ENCODE assay signal across 9 mouse cellular contexts in genomic region chr1:171271622-171272021, GRCm38 (mm10). TPM values are rescaled to one million over a fixed set of nuclear protein-coding genes. Genes with fewer than 3 reads are reported as not detected.
A peak's percentile ranks its signal among the peaks of the same experiment; 100 is the strongest.
DNase-seq lines count a peak whose midpoint lies in the region; ATAC-seq and TF ChIP-seq lines count a peak whose summit lies in the region.
"Had no signal": no experiment of that assay in that cellular context is flagged by ENCODE, and none has a peak within 500 bp of the region (broad histone marks: within the 10 kb centered on the region; RNA-seq: fewer than 3 reads in every experiment).

No protein-coding gene starts in this region.

- H3K4me3 ChIP-seq in forebrain, embryonic 10.5 days: peak overlapping the region; percentile 86; the same call in 1 of the 2 replicates
- no peak overlapping the region for H3K4me3 ChIP-seq in forebrain, embryonic 15.5 days
- peak overlapping the region; percentile 90 for H3K4me3 ChIP-seq in liver, embryonic 11.5 days (ENCODE audit: low read depth, low read length)
- no peak overlapping the region for H3K4me3 ChIP-seq in intestine, embryonic 15.5 days (replicated peaks)
- H3K4me3 ChIP-seq in small intestine, adult 2 months (ENCODE audit: low read depth, low read length): peak overlapping the region; percentile 14

- H3K27me3 ChIP-seq in forebrain, embryonic 10.5 days (ENCODE audit: poor library complexity, severe bottlenecking): no peaks in the 10 kb centered on the region
- no peaks in the 10 kb centered on the region for H3K27me3 ChIP-seq in forebrain, embryonic 15.5 days
- no peaks in the 10 kb centered on the region for H3K27me3 ChIP-seq in liver, embryonic 11.5 days (replicated peaks; ENCODE audit: control insufficient read depth, insufficient read depth, low read length)
- H3K27me3 ChIP-seq in intestine, embryonic 15.5 days (replicated peaks): no peaks in the 10 kb centered on the region
- no peaks in the 10 kb centered on the region for H3K27me3 ChIP-seq in small intestine, adult 2 months (ENCODE audit: control insufficient read depth, insufficient read depth, low read length)

- TF ChIP-seq POLR2A in small intestine, adult 2 months (IDR thresholded peaks at IDR 0.05; ENCODE audit: low read depth, low read length): no peak

- 75% methylated on average over 10 of the region's 10 CpGs for WGBS in forebrain, embryonic 10.5 days
- WGBS in forebrain, embryonic 15.5 days: 69% methylated on average over 10 of the region's 10 CpGs
- 55% methylated on average over 10 of the region's 10 CpGs for WGBS in liver, embryonic 11.5 days
- 62% methylated on average over 10 of the region's 10 CpGs for WGBS in intestine, embryonic 15.5 days
- 62% methylated on average over 10 of the region's 10 CpGs for WGBS in small intestine, adult 2 months

- peaks cover 51% of the 10 kb centered on the region for H3K36me3 ChIP-seq in forebrain, embryonic 10.5 days (replicated peaks)
- peaks cover 43% of the 10 kb centered on the region for H3K36me3 ChIP-seq in forebrain, embryonic 15.5 days
- H3K36me3 ChIP-seq in liver, embryonic 11.5 days (ENCODE audit: control insufficient read depth, insufficient read depth, low read length): peaks cover 24% of the 10 kb centered on the region
- peaks cover 27% of the 10 kb centered on the region for H3K36me3 ChIP-seq in intestine, embryonic 15.5 days
- peaks cover 40% of the 10 kb centered on the region for H3K36me3 ChIP-seq in small intestine, adult 2 months (ENCODE audit: control insufficient read depth, insufficient read depth, low read length)

- H3K9ac ChIP-seq in forebrain, embryonic 15.5 days (replicated peaks): no peak overlapping the region
- peak overlapping the region; percentile 89; the same call in 1 of the 2 replicates for H3K9ac ChIP-seq in liver, embryonic 11.5 days (ENCODE audit: low read depth, low read length)
- H3K9ac ChIP-seq in intestine, embryonic 15.5 days: no peak overlapping the region

- H3K4me1 ChIP-seq in forebrain, embryonic 10.5 days: peaks cover 23% of the 10 kb centered on the region
- H3K4me1 ChIP-seq in forebrain, embryonic 15.5 days: peaks cover 28% of the 10 kb centered on the region
- H3K4me1 ChIP-seq in liver, embryonic 11.5 days (replicated peaks; ENCODE audit: control insufficient read depth, insufficient read depth, low read length): peaks cover 15% of the 10 kb centered on the region
- H3K4me1 ChIP-seq in intestine, embryonic 15.5 days (replicated peaks): peaks cover 4% of the 10 kb centered on the region
- peaks cover 6% of the 10 kb centered on the region for H3K4me1 ChIP-seq in small intestine, adult 2 months (ENCODE audit: control insufficient read depth, insufficient read depth, insufficient read length, low read length)

- H3K9me3 ChIP-seq in forebrain, embryonic 10.5 days: no peaks in the 10 kb centered on the region
- H3K9me3 ChIP-seq in forebrain, embryonic 15.5 days: no peaks in the 10 kb centered on the region
- H3K9me3 ChIP-seq in liver, embryonic 11.5 days (ENCODE audit: control insufficient read depth, low read length): no peaks in the 10 kb centered on the region
- no peaks in the 10 kb centered on the region for H3K9me3 ChIP-seq in intestine, embryonic 15.5 days

- no peak overlapping the region for H3K27ac ChIP-seq in forebrain, embryonic 10.5 days
- no peak overlapping the region for H3K27ac ChIP-seq in forebrain, embryonic 15.5 days (replicated peaks)
- H3K27ac ChIP-seq in liver, embryonic 11.5 days (ENCODE audit: low read depth, low read length): peak overlapping the region; percentile 70; the same call in 1 of the 2 replicates
- H3K27ac ChIP-seq in intestine, embryonic 15.5 days: no peak overlapping the region
- no peak overlapping the region for H3K27ac ChIP-seq in small intestine, adult 2 months (ENCODE audit: insufficient read depth, low read depth, low read length)

- ATAC-seq in forebrain, embryonic 15.5 days (replicated peaks): no peak
- ATAC-seq in liver, embryonic 11.5 days (replicated peaks; ENCODE audit: low FRiP score): no peak
- ATAC-seq in intestine, embryonic 15.5 days: no peak
- ATAC-seq in megakaryocyte-erythroid progenitor cell, adult 5-6 weeks (replicated peaks; ENCODE audit: low FRiP score, low TSS enrichment, poor library complexity, severe bottlenecking): no peak

- TF ChIP-seq CTCF in small intestine, adult 2 months (IDR thresholded peaks at IDR 0.05; ENCODE audit: extremely low read depth, insufficient read length, insufficient replicate concordance, low read depth, low read length): no peak

- DNase-seq in forebrain, embryonic 10.5 days (ENCODE audit: extremely low spot score, low spot score): no peak
- no peak for DNase-seq in liver, embryonic 11.5 days (ENCODE audit: low spot score)
- DNase-seq in liver: no peak
- no peak for DNase-seq in layer of hippocampus, postnatal 10 days (ENCODE audit: low spot score in 2 of 2)
- DNase-seq: thymus, postnatal 25 days had no signal

- H3K4me2 ChIP-seq in forebrain, embryonic 15.5 days (replicated peaks): no peak overlapping the region
- peak overlapping the region; percentile 96 for H3K4me2 ChIP-seq in liver, embryonic 11.5 days
- peak overlapping the region; percentile 93 for H3K4me2 ChIP-seq in intestine, embryonic 15.5 days (replicated peaks)

RNA-seq across cellular contexts. Expression of gene B4galt3, which starts 1.5 kb away (rescaled TPM):
- polyA plus RNA-seq in forebrain, embryonic 10.5 days (2016; fragmentation: Nextera tagmentation; extraction: Ambion mirVana): 60.5 and 65.2 TPM in 2 replicates
- 107 and 111 TPM in 2 replicates for polyA plus RNA-seq in forebrain, embryonic 15.5 days (2015; fragmentation: Nextera tagmentation; extraction: Ambion mirVana)
- 49.0 and 50.6 TPM in 2 replicates for polyA plus RNA-seq in liver, embryonic 11.5 days (2014; fragmentation: Nextera tagmentation; extraction: Ambion mirVana)
- polyA plus RNA-seq in intestine, embryonic 15.5 days (2015; fragmentation: Nextera tagmentation; extraction: Ambion mirVana): 54.2 and 54.5 TPM in 2 replicates
- 38.5 and 78.5 TPM in 2 replicates for polyA plus RNA-seq in small intestine, adult 2 months (2012; rRNA removed)
- total RNA-seq in megakaryocyte-erythroid progenitor cell, adult 5-6 weeks (2014; fragmentation: Nextera tagmentation): 34.5 and 55.7 TPM in 2 replicates
- total RNA-seq in megakaryocyte-erythroid progenitor cell, adult 5-6 weeks (2017): 15.2 and 24.0 TPM in 2 replicates
- 10 to 100 TPM; 65.4 to 67.1 TPM for total RNA-seq in layer of hippocampus, postnatal 10 days (2021)

RNA-seq across cellular contexts. Expression of gene Ppox, which starts 9.4 kb away (rescaled TPM):
- polyA plus RNA-seq in forebrain, embryonic 10.5 days (2016; fragmentation: Nextera tagmentation; extraction: Ambion mirVana): 51.5 and 58.0 TPM in 2 replicates
- polyA plus RNA-seq in forebrain, embryonic 15.5 days (2015; fragmentation: Nextera tagmentation; extraction: Ambion mirVana): 46.5 and 53.1 TPM in 2 replicates
- 131 and 133 TPM in 2 replicates for polyA plus RNA-seq in liver, embryonic 11.5 days (2014; fragmentation: Nextera tagmentation; extraction: Ambion mirVana)
- 38.7 and 40.9 TPM in 2 replicates for polyA plus RNA-seq in intestine, embryonic 15.5 days (2015; fragmentation: Nextera tagmentation; extraction: Ambion mirVana)
- 15.4 and 23.4 TPM in 2 replicates for polyA plus RNA-seq in small intestine, adult 2 months (2012; rRNA removed)
- 114 and 123 TPM in 2 replicates for total RNA-seq in megakaryocyte-erythroid progenitor cell, adult 5-6 weeks (2014; fragmentation: Nextera tagmentation)
- 18.1 and 29.5 TPM in 2 replicates for total RNA-seq in megakaryocyte-erythroid progenitor cell, adult 5-6 weeks (2017)
- total RNA-seq in layer of hippocampus, postnatal 10 days (2021): 10 to 100 TPM; 28.8 to 30.0 TPM

RNA-seq across cellular contexts. Expression of gene Usp21, which starts 16.2 kb away (rescaled TPM):
- polyA plus RNA-seq in forebrain, embryonic 10.5 days (2016; fragmentation: Nextera tagmentation; extraction: Ambion mirVana): 94.1 and 95.9 TPM in 2 replicates
- 132 and 135 TPM in 2 replicates for polyA plus RNA-seq in forebrain, embryonic 15.5 days (2015; fragmentation: Nextera tagmentation; extraction: Ambion mirVana)
- polyA plus RNA-seq in liver, embryonic 11.5 days (2014; fragmentation: Nextera tagmentation; extraction: Ambion mirVana): 51.0 and 53.1 TPM in 2 replicates
- 56.0 and 57.2 TPM in 2 replicates for polyA plus RNA-seq in intestine, embryonic 15.5 days (2015; fragmentation: Nextera tagmentation; extraction: Ambion mirVana)
- polyA plus RNA-seq in small intestine, adult 2 months (2012; rRNA removed): 18.3 and 30.2 TPM in 2 replicates
- 44.1 and 50.1 TPM in 2 replicates for total RNA-seq in megakaryocyte-erythroid progenitor cell, adult 5-6 weeks (2014; fragmentation: Nextera tagmentation)
- total RNA-seq in megakaryocyte-erythroid progenitor cell, adult 5-6 weeks (2017): 16.9 and 33.0 TPM in 2 replicates
- 10 to 100 TPM; 49.0 to 57.3 TPM for total RNA-seq in layer of hippocampus, postnatal 10 days (2021)

RNA-seq across cellular contexts. Expression of gene Ndufs2, which starts 20.4 kb away (rescaled TPM):
- polyA plus RNA-seq in forebrain, embryonic 10.5 days (2016; fragmentation: Nextera tagmentation; extraction: Ambion mirVana): 270 and 274 TPM in 2 replicates
- polyA plus RNA-seq in forebrain, embryonic 15.5 days (2015; fragmentation: Nextera tagmentation; extraction: Ambion mirVana): 215 and 221 TPM in 2 replicates
- polyA plus RNA-seq in liver, embryonic 11.5 days (2014; fragmentation: Nextera tagmentation; extraction: Ambion mirVana): 256 and 262 TPM in 2 replicates
- polyA plus RNA-seq in intestine, embryonic 15.5 days (2015; fragmentation: Nextera tagmentation; extraction: Ambion mirVana): 304 and 326 TPM in 2 replicates
- polyA plus RNA-seq in small intestine, adult 2 months (2012; rRNA removed): 79.8 and 116 TPM in 2 replicates
- total RNA-seq in megakaryocyte-erythroid progenitor cell, adult 5-6 weeks (2014; fragmentation: Nextera tagmentation): 273 and 313 TPM in 2 replicates
- total RNA-seq in megakaryocyte-erythroid progenitor cell, adult 5-6 weeks (2017): 280 and 331 TPM in 2 replicates
- 100 to 1,000 TPM; 235 to 249 TPM for total RNA-seq in layer of hippocampus, postnatal 10 days (2021)

RNA-seq across cellular contexts. Expression of gene Adamts4, which starts 21.4 kb away (rescaled TPM):
- polyA plus RNA-seq in forebrain, embryonic 10.5 days (2016; fragmentation: Nextera tagmentation; extraction: Ambion mirVana): 9.3 and 10.8 TPM in 2 replicates
- polyA plus RNA-seq in forebrain, embryonic 15.5 days (2015; fragmentation: Nextera tagmentation; extraction: Ambion mirVana): 8.1 and 8.3 TPM in 2 replicates
- polyA plus RNA-seq in liver, embryonic 11.5 days (2014; fragmentation: Nextera tagmentation; extraction: Ambion mirVana): 1.6 and 2.0 TPM in 2 replicates
- polyA plus RNA-seq in intestine, embryonic 15.5 days (2015; fragmentation: Nextera tagmentation; extraction: Ambion mirVana): 6.3 and 6.8 TPM in 2 replicates
- 1.5 and 2.6 TPM in 2 replicates for polyA plus RNA-seq in small intestine, adult 2 months (2012; rRNA removed)
- total RNA-seq in megakaryocyte-erythroid progenitor cell, adult 5-6 weeks (2014; fragmentation: Nextera tagmentation): 0.11 TPM in 1 of 2 replicates, not detected in the other
- total RNA-seq in megakaryocyte-erythroid progenitor cell, adult 5-6 weeks (2017): not detected in 2 replicates
- 1 to 10 TPM; 5.6 to 7.1 TPM for total RNA-seq in layer of hippocampus, postnatal 10 days (2021)

Comparison
In these comparisons a context has a peak if more than half of its experiments do, and no peak if none do; other contexts are left out.
1. H3K4me3 ChIP-seq: peak in forebrain, embryonic 10.5 days (single experiment), liver, embryonic 11.5 days (single experiment) and small intestine, adult 2 months (single experiment); none in forebrain, embryonic 15.5 days (single experiment) and intestine, embryonic 15.5 days (single experiment).